Mouse (Mus musculus) ES-E14 (cell line): ENCODE data around the gene Mdk. TPM values are rescaled to one million over a fixed set of nuclear protein-coding genes. Genes with fewer than 3 reads are reported as not detected.

Source experiments
- DNase-seq: peaks from one replicate; pipeline ENCODE4 v3.0.0-alpha.2; 2013; ENCODE audit warnings: low read depth, low spot score
- H3K27ac ChIP-seq: 2 replicates; pipeline ENCODE4 v1.5.1; 2012; ENCODE audit warnings: low read depth, mild to moderate bottlenecking, low read length, moderate library complexity, mixed read lengths; ENCODE audit not compliant: poor library complexity, insufficient read depth, severe bottlenecking
- H3K36me3 ChIP-seq: 2 replicates; pipeline ENCODE4 v1.6.1; 2012; ENCODE audit warnings: mild to moderate bottlenecking, low read length, moderate library complexity, mixed read lengths; ENCODE audit not compliant: control insufficient read depth, poor library complexity, insufficient read depth, severe bottlenecking
- H3K4me1 ChIP-seq, 2 experiments: fragments of 150-350 bp in 1 of 2; sonication (generic) in 1 of 2; 2 replicates each; pipeline ENCODE4 v1.6.1; 2012; ENCODE audit warnings: low read length in 2 of 2, mild to moderate bottlenecking in 1 of 2, mixed read lengths in 1 of 2; ENCODE audit not compliant: control insufficient read depth in 2 of 2, insufficient read depth in 2 of 2, poor library complexity in 1 of 2
- H3K4me3 ChIP-seq, 2 experiments: fragments of 150-350 bp in 1 of 2; sonication (generic) in 1 of 2; 2 replicates each; pipeline ENCODE4 v1.5.1; 2012; ENCODE audit warnings: low read length in 2 of 2, low read depth in 1 of 2, mild to moderate bottlenecking in 1 of 2, mixed read lengths in 1 of 2; ENCODE audit not compliant: insufficient read depth in 1 of 2, poor library complexity in 1 of 2, severe bottlenecking in 1 of 2
- H3K9ac ChIP-seq: 2 replicates; pipeline ENCODE4 v1.6.1; 2012; ENCODE audit warnings: low read depth, mild to moderate bottlenecking, low read length, mixed read lengths; ENCODE audit not compliant: poor library complexity, insufficient read depth, severe bottlenecking
- H3K9me3 ChIP-seq: fragments of 150-350 bp; sonication (generic); 2 replicates; pipeline ENCODE4 v1.6.1; 2012; ENCODE audit warnings: low read depth, mild to moderate bottlenecking, low read length; ENCODE audit not compliant: control insufficient read depth, insufficient read depth
- CHD2 ChIP-seq: IDR thresholded peaks from 2 replicates; pipeline ENCODE4 v1.6.1; 2014; ENCODE audit warnings: mild to moderate bottlenecking, low read depth, low read length, inconsistent platforms
- HCFC1 ChIP-seq: IDR thresholded peaks from 2 replicates; pipeline ENCODE4 v1.6.1; 2012; ENCODE audit warnings: low read length, inconsistent platforms, borderline replicate concordance; ENCODE audit not compliant: insufficient read depth
- MAFK ChIP-seq: IDR thresholded peaks from 2 replicates; pipeline ENCODE4 v1.6.1; 2014; ENCODE audit warnings: mild to moderate bottlenecking, low read depth, low read length, inconsistent platforms; ENCODE audit not compliant: insufficient read depth
- ZC3H11A ChIP-seq: IDR thresholded peaks from 2 replicates; pipeline ENCODE4 v1.6.1; 2012; ENCODE audit warnings: low read depth, mild to moderate bottlenecking, inconsistent platforms, low read length, borderline replicate concordance
- ZNF384 ChIP-seq: IDR thresholded peaks from 2 replicates; pipeline ENCODE4 v1.6.1; 2012; ENCODE audit warnings: low read depth, low read length, inconsistent platforms
- in situ Hi-C, 2 experiments: fragments of 600-800 bp; cut with MboI; formaldehyde crosslinking; loops; one replicate each; pipeline ENCODE4 v1.15.1; 2025; ENCODE audit warnings: low sequenced_read_pairs in 2 of 2, inconsistent platforms in 1 of 2; ENCODE audit not compliant: unreplicated experiment in 2 of 2
- total RNA-seq: library from RNA; depleted of rRNA; stranded (reverse); fragments of 300-350 nt; gene quantifications from 2 replicates; pipeline ENCODE4 v1.2.3, GENCODE M21; 2012

Mdk gene
- total RNA-seq, 1 experiment = 345 TPM

DNA sequence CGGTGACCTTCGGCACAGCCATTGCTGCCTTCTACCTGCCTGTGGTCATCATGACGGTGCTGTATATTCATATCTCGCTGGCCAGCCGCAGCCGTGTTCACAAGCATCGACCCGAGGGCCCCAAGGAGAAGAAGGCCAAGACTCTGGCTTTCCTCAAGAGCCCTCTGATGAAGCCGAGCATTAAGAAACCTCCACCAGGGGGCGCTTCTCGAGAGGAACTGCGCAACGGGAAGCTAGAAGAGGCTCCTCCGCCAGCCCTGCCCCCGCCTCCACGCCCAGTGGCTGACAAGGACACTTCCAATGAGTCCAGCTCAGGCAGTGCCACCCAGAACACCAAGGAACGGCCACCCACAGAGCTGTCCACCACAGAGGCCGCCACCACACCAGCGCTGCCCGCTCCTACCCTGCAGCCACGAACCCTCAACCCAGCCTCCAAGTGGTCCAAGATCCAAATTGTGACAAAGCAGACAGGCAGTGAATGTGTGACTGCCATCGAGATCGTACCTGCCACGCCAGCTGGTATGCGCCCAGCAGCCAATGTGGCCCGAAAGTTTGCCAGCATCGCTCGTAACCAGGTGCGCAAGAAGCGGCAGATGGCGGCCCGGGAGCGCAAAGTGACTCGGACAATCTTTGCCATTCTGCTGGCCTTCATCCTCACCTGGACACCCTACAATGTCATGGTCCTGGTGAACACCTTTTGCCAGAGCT, 4.1 kb downstream of the Mdk start:
- peaks cover 2 to 34% of the 10 kb centered on the region in 2 experiments; a peak in 3 of 4 replicates for H3K4me1 ChIP-seq
- DNase-seq = peak; percentile 89

GRCm38 (mm10) chr2:91926949-91927348, 5.1 kb downstream of the Mdk start, which contains the start of gene Chrm4:
TSS of gene Chrm4 (plus strand) at chr2:91927249.
- in situ Hi-C loops = no loop called here

More for the DNA sequence above, 4.1 kb downstream of the Mdk start:
- TF ChIP-seq HCFC1 (peak; percentile 33; the same call in 1 of the 2 replicates), ZC3H11A (0 out of 2 replicates have a peak, but pooled peaks have one; percentile 3), ZNF384 (no peak), MAFK (no peak)
- peak overlapping the region; percentile 46 to 58 for H3K4me3 ChIP-seq
- H3K9me3 ChIP-seq = no peaks in the 10 kb centered on the region
- no peaks in the 10 kb centered on the region; the same call in 1 of the 2 replicates for H3K36me3 ChIP-seq
- in situ Hi-C loops = no loop called here
- H3K9ac ChIP-seq = peak overlapping the region; percentile 33; the same call in 1 of the 2 replicates
- no peak overlapping the region for H3K27ac ChIP-seq

GRCm38 (mm10) chr2:91925442-91925841, 6.7 kb downstream of the Mdk start:
- in situ Hi-C loops = no loop called here

More at GRCm38 (mm10) chr2:91926949-91927348, 5.1 kb downstream of the Mdk start, which contains the start of gene Chrm4:
- peak within 1 kb of the TSS; percentile 46 to 58 for H3K4me3 ChIP-seq
- peak within 1 kb of the TSS; percentile 33; the same call in 1 of the 2 replicates for H3K9ac ChIP-seq
- H3K36me3 ChIP-seq = no peaks in the 10 kb centered on the region; the same call in 1 of the 2 replicates
- no peaks in the 10 kb centered on the region for H3K9me3 ChIP-seq
- DNase-seq = no peak
- peaks cover 2 to 31% of the 10 kb centered on the region in 2 experiments; a peak in 3 of 4 replicates for H3K4me1 ChIP-seq
- TF ChIP-seq ZNF384 (no peak), HCFC1 (no peak), MAFK (no peak), ZC3H11A (no peak), CHD2 (no peak)
- H3K27ac ChIP-seq = no peak within 1 kb of the TSS

DNA sequence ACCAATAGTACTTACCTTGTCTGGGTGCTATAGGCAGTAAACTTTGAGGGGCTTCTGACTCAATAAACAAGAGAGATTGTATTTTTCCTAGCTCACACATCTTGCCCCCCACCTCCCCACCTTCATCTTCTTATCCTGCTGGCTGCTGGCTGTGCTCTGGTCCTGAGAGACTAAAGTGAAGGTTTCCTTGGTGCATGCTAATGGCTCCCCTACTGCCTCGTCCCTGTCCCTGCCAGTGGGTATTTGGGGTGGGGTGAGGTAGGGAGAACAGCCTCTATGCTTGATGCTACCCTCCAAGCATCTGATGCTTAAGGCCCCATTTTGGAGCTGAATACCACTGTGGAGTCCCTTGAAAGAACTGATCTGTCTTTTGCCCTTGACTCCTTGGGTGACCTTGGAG, 7.4 kb downstream of the Mdk start:
- Histone ChIP-seq H3K4me3 (no peak overlapping the region), H3K4me1 (peaks cover 2 to 38% of the 10 kb centered on the region in 2 experiments; a peak in 3 of 4 replicates), H3K9ac (no peak overlapping the region), H3K27ac (no peak overlapping the region), H3K36me3 (no peaks in the 10 kb centered on the region), H3K9me3 (no peaks in the 10 kb centered on the region)
- in situ Hi-C loops = no loop called here
- no peak for TF ChIP-seq ZNF384
- no peak for TF ChIP-seq MAFK
- TF ChIP-seq ZC3H11A = no peak
- no peak for TF ChIP-seq HCFC1
- TF ChIP-seq CHD2 = no peak
- DNase-seq = no peak

More at GRCm38 (mm10) chr2:91925442-91925841, 6.7 kb downstream of the Mdk start:
- H3K9ac ChIP-seq = no peak overlapping the region
- no peak overlapping the region for H3K4me3 ChIP-seq
- no peaks in the 10 kb centered on the region for H3K9me3 ChIP-seq
- no peak overlapping the region for H3K27ac ChIP-seq
- no peaks in the 10 kb centered on the region; the same call in 1 of the 2 replicates for H3K36me3 ChIP-seq
- TF ChIP-seq ZNF384 (no peak), CHD2 (no peak), HCFC1 (no peak), ZC3H11A (no peak), MAFK (no peak)
- no peak for DNase-seq
- peaks cover 2 to 38% of the 10 kb centered on the region in 2 experiments; a peak in 3 of 4 replicates for H3K4me1 ChIP-seq
